Mouse (Mus musculus) macrophage (primary cell): ENCODE results near the gene Pkmyt1. TPM values are rescaled to one million over a fixed set of nuclear protein-coding genes. Genes with fewer than 3 reads are reported as not detected.

Source experiments
- H3K27ac ChIP-seq: fragments of 350-480 bp; formaldehyde crosslinking; 2 replicates; pipeline ENCODE4 v1.9.0; 2021
- H3K36me3 ChIP-seq: fragments of 350-480 bp; formaldehyde crosslinking; 2 replicates; pipeline ENCODE4 v1.9.0; 2021; ENCODE audit errors: inconsistent target
- H3K4me3 ChIP-seq: fragments of 350-480 bp; formaldehyde crosslinking; 2 replicates; pipeline ENCODE4 v1.9.0; 2021; ENCODE audit errors: inconsistent target
- H3K79me2 ChIP-seq: fragments of 350-480 bp; formaldehyde crosslinking; 2 replicates; pipeline ENCODE4 v1.9.0; 2021; ENCODE audit errors: inconsistent target
- WGBS: methylation state at CpG from one replicate; pipeline ENCODE4 v1.1.7; 2026; ENCODE audit warnings: inconsistent platforms; ENCODE audit not compliant: missing documents; 5-methylcytosine and 5-hydroxymethylcytosine counted together
- polyA plus RNA-seq: library from polyadenylated mRNA; stranded (reverse); fragments of 250-400 nt; gene quantifications from 3 replicates; pipeline ENCODE4 v1.2.4, GENCODE M21; 2018; ENCODE audit warnings: inconsistent platforms

Pkmyt1 gene
- polyA plus RNA-seq, 1 experiment from 2014 or later, result 2.7 TPM

DNA sequence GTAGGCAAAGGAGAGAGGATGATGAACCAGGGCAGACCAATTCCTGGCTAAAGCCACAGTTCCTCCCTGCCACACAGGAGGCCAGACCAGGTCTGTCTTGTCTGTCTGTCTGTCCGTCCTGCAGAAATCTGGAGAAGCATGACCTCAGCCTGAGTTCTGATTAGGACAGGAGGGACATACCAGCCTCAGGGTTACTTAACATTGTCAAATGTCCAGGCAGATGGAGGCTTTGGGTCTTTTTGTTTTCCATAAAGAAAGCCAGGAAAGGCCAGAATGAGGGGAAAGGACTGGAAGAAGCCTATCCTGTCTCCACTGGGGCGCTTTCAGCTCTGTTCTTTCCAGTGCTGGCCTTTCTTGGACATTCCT, 12.7 kb downstream of the Pkmyt1 start:
- 0 out of 2 replicates have a peak overlapping the region, but pooled peaks have one; percentile 26 for H3K4me3 ChIP-seq

DNA sequence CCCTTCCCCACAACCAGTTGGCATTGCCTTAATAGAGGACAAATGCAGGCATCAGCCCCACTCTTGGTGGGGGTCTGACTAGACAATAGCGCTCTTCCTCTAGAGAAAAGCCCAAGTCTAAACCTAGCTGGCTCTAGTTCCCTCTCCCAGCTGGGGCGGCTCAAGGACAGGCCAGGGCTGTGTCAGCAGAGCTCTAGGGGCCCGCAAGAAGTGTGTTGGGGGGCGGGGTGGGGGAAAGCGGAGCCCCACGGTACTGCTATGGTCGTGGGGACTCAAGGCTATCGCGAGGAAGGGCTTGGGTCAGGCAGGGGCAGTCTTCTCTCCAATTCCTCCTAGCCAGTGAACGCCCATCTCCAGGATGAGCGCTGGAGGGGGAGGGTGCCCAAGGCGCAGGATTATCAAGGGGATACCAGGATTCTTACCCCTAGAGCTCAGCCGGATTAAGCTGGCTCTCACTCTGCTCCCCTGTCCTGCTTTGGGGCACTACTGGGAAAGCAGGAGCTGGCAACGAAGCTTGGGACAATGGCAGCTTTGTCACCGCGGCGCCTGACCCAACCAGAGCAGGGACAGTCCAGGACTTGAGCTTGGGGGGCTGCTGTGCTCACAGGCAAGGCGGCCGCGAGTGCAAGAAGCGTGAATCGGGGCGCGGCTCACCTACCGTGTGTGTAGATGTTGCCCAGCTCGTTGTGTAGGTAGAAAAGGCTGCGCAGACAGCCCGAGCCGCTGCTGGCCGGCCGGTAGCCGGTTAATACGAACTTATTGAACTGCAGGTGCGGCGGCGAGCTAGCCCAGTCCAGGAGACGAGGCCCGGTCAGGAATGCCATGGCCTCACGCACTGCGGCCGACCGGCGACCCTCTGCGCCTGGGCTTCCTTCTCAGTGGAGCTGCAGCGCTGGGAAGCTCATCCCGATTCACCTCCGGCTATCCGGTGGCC, 13.3 kb downstream of the Pkmyt1 start:
- no peaks in the 10 kb centered on the region for H3K79me2 ChIP-seq
- H3K4me3 ChIP-seq, result peak overlapping the region; percentile 26
- no peak overlapping the region for H3K27ac ChIP-seq
- 7% methylated on average over 45 of the region's 48 CpGs for WGBS
- no peaks in the 10 kb centered on the region for H3K36me3 ChIP-seq

More for the DNA sequence above, 12.7 kb downstream of the Pkmyt1 start:
- H3K36me3 ChIP-seq, result no peaks in the 10 kb centered on the region
- no peaks in the 10 kb centered on the region for H3K79me2 ChIP-seq
- H3K27ac ChIP-seq, result no peak overlapping the region
- WGBS, result 94% methylated on average over 2 of the region's 2 CpGs

DNA sequence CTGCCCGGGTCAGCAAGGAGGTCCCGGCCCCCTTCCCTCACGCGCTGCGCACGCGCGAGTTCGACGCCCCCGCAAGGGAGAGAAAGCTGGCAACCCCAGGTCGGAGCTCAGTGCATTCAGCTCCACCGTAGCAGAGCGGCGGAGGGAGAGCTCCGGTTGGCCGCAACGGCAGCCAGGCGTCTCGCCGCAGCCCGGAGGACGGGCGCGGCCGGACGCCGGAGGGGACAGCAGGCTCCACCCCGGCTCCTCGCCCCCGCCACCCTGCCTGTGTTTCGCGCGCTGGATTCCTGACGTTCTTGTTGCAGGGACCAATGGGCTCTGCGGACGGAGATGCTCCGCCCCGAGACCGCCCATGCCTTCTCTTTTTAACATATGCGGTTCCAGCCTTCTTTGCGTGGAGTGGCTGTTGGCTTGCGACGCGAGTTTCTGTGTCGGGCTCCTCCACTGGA, 14.0 kb downstream of the Pkmyt1 start:
- peak overlapping the region; percentile 26 for H3K4me3 ChIP-seq
- H3K27ac ChIP-seq, result no peak overlapping the region
- no peaks in the 10 kb centered on the region for H3K79me2 ChIP-seq
- WGBS, result 1% methylated on average over 42 of the region's 46 CpGs
- no peaks in the 10 kb centered on the region for H3K36me3 ChIP-seq

DNA sequence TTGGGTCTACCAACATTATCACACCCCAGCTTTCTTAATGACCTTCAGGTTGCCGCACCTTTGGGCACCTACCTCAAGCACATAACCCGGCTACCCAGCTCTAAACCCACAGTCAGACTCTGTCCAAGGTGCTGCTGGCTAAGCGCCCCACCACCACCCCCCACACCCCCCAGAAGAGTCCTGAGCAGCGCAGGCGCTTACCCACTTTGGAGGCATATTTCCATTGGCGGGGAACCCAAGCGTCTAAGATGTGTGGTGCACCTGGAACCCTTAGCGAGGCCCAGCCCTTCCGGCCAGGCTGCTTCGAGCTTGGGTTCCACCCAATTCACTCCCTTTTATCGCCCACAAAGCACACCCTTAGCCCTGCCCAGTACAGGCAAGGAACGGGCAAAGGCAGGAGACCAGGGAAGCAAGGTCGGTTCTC, 14.5 kb downstream of the Pkmyt1 start, which contains the start of gene Paqr4:
Gene Paqr4 (minus strand): TSS at position 270 of the 424 bp plus-strand sequence.
- Histone ChIP-seq H3K27ac (no peak within 1 kb of the TSS), H3K36me3 (no peaks in the 10 kb centered on the region), H3K4me3 (peak within 1 kb of the TSS; percentile 26), H3K79me2 (no peaks in the 10 kb centered on the region)
- WGBS, result 10% methylated on average over 10 of the region's 13 CpGs

DNA sequence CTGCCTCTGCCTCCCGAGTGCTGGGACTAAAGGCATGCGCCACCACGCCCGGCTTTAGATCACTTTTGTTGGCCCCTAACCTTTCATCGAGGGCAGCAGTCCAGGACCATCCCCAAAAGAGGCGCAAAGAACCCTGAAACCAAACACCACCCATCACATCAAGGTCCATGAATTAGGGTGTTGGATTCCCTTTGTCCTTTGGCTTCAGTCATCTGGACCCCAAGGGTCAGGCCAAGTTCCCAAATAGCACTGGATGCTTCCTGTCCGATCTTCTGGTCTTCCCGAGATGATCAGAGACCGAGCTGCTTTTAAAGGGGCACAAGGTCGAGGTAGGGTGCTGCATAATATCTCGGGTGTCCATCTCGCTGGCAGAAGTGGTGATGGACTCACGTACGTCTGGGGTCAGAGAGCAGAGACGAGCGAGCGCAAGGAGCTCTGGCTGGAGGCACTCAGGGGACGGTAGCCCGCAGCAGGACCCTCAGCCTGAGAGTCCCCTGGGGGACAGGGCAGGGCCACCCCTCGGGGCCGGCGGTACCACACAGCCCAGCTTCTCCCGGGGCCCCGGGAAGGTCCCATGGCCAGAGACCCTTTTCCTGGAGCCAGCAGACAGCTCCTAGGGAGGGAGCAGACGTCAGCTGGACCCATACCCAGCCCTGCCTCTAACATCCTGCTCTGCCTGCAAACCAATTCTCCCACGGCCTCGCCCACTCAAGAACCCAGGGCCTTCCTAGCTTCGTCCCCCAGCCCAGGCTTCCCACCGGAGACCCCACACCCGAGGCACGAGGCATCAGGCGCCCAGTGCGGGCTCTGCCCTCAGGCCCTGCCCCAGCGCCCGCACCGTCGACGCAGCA, 15.4 kb downstream of the Pkmyt1 start:
- WGBS, result 54% methylated on average over 38 of the region's 38 CpGs
- H3K4me3 ChIP-seq, result no peak overlapping the region
- H3K79me2 ChIP-seq, result no peaks in the 10 kb centered on the region
- no peaks in the 10 kb centered on the region for H3K36me3 ChIP-seq
- no peak overlapping the region for H3K27ac ChIP-seq

DNA sequence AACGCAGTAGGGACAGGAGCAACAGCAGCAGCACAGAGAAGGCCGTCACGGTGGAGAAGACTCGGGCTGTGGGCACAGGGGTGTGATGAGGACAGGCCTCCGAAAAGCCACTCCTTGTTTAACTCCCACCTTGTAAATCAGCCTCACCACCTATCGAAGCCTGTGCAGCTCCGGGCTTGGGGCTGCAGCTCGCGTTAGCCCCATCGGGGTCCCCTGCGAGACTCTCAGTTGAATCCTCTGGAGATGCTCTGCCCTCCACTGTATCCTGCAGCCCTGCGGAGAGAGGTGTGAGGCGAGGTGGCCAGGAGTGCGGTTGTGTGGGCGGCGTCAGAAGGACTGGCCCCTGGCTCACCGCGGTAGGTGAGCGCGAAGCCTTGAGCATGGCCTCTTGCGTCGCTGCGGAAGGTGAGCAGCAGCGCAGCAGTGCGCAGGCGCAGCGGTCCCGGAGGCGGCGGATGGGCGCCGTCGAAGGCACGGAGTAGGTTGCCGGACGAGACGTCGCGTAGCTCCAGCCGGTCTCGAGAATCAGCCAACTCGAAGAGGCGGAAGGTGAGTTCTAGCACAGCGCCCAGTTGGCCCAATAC, 16.2 kb downstream of the Pkmyt1 start:
- 16% methylated on average over 44 of the region's 44 CpGs for whole genome bisulfite sequencing
- Histone ChIP-seq H3K79me2 (no peaks in the 10 kb centered on the region), H3K36me3 (no peaks in the 10 kb centered on the region), H3K4me3 (no peak overlapping the region), H3K27ac (no peak overlapping the region)

DNA sequence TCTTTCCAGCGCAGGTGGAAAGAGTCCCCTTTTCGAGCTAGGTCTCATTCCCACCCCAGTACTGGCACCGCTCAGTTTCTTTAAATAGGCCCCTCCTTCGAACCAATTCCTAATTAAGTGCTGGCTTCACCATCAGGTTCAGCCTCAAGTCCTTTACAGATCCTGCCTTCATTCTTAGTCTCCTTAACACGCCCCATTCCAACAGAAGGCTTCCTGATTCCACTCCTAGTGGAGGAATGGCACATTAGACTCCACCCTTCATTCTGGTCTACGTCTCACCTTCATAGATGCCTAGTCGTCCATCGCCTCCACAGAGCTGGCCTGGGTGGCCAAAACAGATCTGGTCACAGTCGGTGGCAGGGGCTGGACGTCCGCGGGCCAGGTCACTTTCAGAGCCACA, 16.8 kb downstream of the Pkmyt1 start:
- WGBS, result 81% methylated on average over 11 of the region's 12 CpGs
- no peak overlapping the region for H3K27ac ChIP-seq
- no peak overlapping the region for H3K4me3 ChIP-seq
- no peaks in the 10 kb centered on the region for H3K36me3 ChIP-seq
- no peaks in the 10 kb centered on the region for H3K79me2 ChIP-seq

DNA sequence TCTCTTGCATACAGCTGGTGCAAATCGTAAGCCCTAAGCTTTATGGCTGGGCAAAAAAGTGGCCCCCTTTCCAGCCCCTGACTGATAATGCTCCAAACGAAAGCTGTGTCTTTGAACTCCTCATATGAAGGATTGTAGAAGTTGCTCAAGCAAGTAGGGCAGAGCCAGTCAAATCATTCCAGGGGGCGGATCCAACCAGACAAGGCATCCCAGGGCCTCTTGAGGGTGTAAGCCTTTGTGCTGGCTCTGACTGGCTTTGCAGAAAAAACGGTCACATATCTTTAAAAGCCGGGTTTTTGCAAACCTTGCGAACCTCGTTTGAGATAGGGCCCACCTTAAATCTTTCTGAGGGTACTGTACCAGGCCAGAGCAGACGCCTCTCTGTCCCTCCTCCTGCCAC, 17.9 kb downstream of the Pkmyt1 start:
- Histone ChIP-seq H3K36me3 (no peaks in the 10 kb centered on the region), H3K4me3 (no peak overlapping the region)
- WGBS, result 68% methylated on average over 8 of the region's 8 CpGs

DNA sequence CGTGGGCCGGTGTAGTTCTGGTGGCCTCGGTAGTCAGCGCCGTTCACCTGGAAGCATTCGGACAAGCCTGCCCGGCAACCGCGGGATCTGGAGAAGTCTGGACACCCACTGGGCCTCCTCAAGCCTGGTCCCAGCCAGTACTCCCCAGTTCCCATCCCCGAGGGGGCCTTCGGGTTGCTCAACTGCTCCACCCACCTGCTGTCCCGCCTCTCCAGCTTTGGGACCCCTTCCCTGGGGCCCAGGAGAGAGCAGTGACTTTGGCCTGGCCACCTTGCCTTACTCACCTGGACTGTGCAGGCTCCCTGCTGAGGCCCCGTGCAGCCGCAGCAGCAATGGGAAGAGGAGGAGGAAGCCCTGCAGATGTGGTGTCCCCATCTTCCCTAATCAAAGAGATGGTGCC, 18.5 kb downstream of the Pkmyt1 start:
- H3K27ac ChIP-seq, result no peak overlapping the region
- WGBS, result 19% methylated on average over 14 of the region's 14 CpGs
- no peak overlapping the region for H3K4me3 ChIP-seq
- no peaks in the 10 kb centered on the region for H3K36me3 ChIP-seq
- no peaks in the 10 kb centered on the region for H3K79me2 ChIP-seq

More for the DNA sequence above, 17.9 kb downstream of the Pkmyt1 start:
- Histone ChIP-seq H3K79me2 (no peaks in the 10 kb centered on the region), H3K27ac (no peak overlapping the region)

DNA sequence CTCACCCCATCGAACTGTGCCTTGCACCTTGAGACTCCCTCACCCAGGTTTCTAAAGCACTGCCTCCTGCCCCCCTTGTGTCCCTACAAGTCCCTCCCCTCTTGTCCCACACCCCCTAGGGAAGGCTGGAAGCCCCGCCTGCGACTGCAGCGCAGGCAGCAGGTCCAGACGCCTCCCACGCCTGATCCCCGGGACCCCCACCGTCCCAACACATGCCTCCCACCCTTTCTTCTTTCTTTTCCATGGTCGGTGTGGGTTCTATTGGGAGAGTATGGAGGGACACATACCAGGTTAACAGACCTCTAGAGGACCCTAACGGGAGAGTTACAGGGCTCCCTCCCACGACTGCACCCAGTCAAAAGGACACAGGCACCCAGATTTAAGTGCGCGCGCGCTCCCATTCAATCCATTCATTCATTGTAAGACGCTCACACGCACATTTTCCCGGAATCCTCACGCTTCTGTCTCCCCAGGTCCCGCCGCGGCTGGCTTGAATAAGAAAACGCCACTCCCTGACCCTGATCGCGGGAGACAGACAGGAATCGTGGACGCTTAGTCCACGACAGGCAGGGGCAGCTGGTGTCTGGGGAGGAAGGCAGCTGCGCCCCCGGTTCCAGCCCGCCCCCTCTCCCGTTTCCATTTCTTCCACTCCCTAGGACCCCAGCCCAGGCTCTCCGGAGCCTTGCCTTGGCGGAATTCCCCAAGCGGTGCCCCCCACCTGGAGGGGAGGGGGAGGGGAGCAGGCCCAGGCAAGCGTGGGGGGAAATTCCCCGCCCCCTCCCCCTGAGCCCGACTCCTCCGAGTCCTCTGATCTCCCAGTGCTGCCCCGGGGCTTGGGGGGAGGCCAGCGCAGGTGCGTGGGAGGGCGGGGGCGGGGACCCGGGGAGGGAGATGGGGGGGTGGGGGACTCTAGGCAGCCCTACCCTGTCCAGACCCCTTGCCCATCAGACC, 19.4 kb downstream of the Pkmyt1 start, which contains the start of gene Kremen2:
Gene Kremen2 (minus strand): TSS at position 533 of the 951 bp plus-strand sequence.
- H3K79me2 ChIP-seq, result no peaks in the 10 kb centered on the region
- no peak within 1 kb of the TSS for H3K4me3 ChIP-seq
- no peak within 1 kb of the TSS for H3K27ac ChIP-seq
- WGBS, result 7% methylated on average over 35 of the region's 45 CpGs
- no peaks in the 10 kb centered on the region for H3K36me3 ChIP-seq

DNA sequence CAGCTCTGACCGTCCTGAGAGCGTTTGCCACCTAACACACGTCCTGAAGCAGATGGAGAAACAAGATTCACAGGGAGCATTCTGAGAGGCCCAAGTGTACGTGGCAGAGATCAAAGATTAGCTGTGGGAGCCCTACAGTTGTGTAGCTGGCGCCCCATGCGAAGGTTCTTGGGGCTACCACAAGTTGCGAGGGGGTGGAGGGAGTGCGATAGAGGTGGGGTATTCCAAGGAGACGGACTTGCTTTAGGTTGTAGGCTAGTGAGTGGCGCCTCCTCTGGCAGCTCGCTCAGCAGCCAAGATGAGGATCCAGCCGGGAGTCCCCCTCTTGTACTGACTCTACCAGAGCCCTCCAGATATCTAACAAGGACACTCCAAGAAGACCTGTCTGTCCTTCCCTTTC, 20.2 kb downstream of the Pkmyt1 start:
- Histone ChIP-seq H3K36me3 (no peaks in the 10 kb centered on the region), H3K79me2 (no peaks in the 10 kb centered on the region), H3K4me3 (no peak overlapping the region), H3K27ac (no peak overlapping the region)
- WGBS, result 59% methylated on average over 12 of the region's 12 CpGs

DNA sequence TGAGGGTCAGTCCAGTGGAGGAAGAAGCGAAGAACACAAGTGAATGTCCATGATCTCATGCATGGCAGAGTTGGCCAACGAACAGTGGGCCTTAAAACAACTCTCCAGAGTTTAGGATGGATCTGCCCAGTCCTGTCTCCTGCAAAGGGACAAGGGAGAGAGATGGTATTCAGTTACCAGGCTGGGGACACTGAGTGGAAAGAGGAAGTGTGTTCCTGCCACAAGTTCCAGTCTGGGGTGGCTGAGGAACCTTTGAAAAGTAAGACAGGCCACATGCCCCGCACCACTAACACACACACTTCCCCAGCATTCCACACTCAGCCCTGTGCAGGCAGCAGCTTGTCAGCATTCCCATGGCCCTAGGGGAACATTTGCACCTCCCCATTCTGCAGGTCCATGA, 20.6 kb downstream of the Pkmyt1 start:
- Histone ChIP-seq H3K4me3 (no peak overlapping the region), H3K27ac (no peak overlapping the region), H3K36me3 (no peaks in the 10 kb centered on the region), H3K79me2 (no peaks in the 10 kb centered on the region)
- WGBS, result 64% methylated on average over 3 of the region's 3 CpGs

DNA sequence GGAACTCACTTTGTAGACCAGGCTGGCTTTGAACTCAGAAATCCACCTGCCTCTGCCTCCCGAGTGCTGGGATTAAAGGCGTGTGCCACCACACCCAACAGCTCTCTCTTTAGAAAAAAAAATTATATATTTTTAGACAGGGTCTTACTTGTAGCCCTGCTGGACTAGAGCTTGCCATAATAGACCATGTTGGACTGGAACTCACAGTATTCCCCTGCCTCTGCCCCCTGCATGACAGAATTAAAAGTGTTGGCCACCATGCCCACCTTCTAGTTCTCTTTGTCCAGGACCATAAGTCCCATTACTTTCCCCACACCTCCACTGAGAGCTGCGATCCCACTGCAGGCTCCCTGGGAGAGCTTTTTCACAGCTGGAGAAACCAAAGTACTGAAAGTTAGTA, 21.3 kb downstream of the Pkmyt1 start:
- H3K36me3 ChIP-seq, result no peaks in the 10 kb centered on the region
- WGBS, result 91% methylated on average over 3 of the region's 3 CpGs
- no peaks in the 10 kb centered on the region for H3K79me2 ChIP-seq
- H3K4me3 ChIP-seq, result no peak overlapping the region
- no peak overlapping the region for H3K27ac ChIP-seq
